Mouse (Mus musculus) embryonic facial prominence, embryonic 13.5 days (tissue): Measurements from ENCODE around the gene Cox18. TPM values are rescaled to one million over a fixed set of nuclear protein-coding genes. Genes with fewer than 3 reads are reported as not detected.
"Not testable (repeated sequence)": the region's sequence is repeated elsewhere in the genome, so short reads cannot be mapped to it uniquely, and the experiment has no call there.

Experiments
- ATAC-seq: fragments of 200-750 bp; cut with Nextera tagmentation; 2 replicates; pipeline ENCODE4 v1.8.0; 2017; ENCODE audit warnings: low read depth; ENCODE audit not compliant: insufficient number of reproducible peaks, insufficient read depth, low FRiP score, low TSS enrichment
- H3K27ac ChIP-seq: fragments of 300-500 bp; sonication (generic); 2 replicates; pipeline ENCODE4 v1.5.1; 2015; ENCODE audit warnings: moderate library complexity, mild to moderate bottlenecking, inconsistent platforms
- H3K27me3 ChIP-seq: fragments of 300-500 bp; sonication (generic); 2 replicates; pipeline ENCODE4 v1.6.1; 2015; ENCODE audit warnings: mild to moderate bottlenecking, inconsistent platforms
- H3K36me3 ChIP-seq: fragments of 300-500 bp; sonication (generic); 2 replicates; pipeline ENCODE4 v1.6.1; 2015; ENCODE audit warnings: mild to moderate bottlenecking, inconsistent platforms
- H3K4me1 ChIP-seq: fragments of 300-500 bp; sonication (generic); 2 replicates; pipeline ENCODE4 v1.6.1; 2015; ENCODE audit warnings: inconsistent platforms
- H3K4me2 ChIP-seq: fragments of 300-500 bp; sonication (generic); 2 replicates; pipeline ENCODE4 v1.6.1; 2015; ENCODE audit warnings: moderate library complexity, mild to moderate bottlenecking, inconsistent platforms
- H3K4me3 ChIP-seq: fragments of 300-500 bp; sonication (generic); 2 replicates; pipeline ENCODE4 v1.5.1; 2015; ENCODE audit warnings: mild to moderate bottlenecking, inconsistent platforms
- H3K9ac ChIP-seq: fragments of 300-500 bp; sonication (generic); 2 replicates; pipeline ENCODE4 v1.6.1; 2015; ENCODE audit warnings: mild to moderate bottlenecking, inconsistent platforms
- H3K9me3 ChIP-seq: fragments of 300-500 bp; sonication (generic); 2 replicates; pipeline ENCODE4 v1.6.1; 2016; ENCODE audit warnings: inconsistent platforms
- WGBS: fragments of 180-500 bp; shearing (Covaris S2); methylation state at CpG from one replicate; pipeline ENCODE4 v1.1.7; 2015; ENCODE audit warnings: mixed read lengths; 5-methylcytosine and 5-hydroxymethylcytosine counted together
- polyA plus RNA-seq: library from polyadenylated mRNA; unstranded; fragments of >200 nt; fragmentation: Nextera tagmentation; extraction: Ambion mirVana; gene quantifications from 2 replicates; pipeline ENCODE4 v1.2.1, GENCODE M21; 2015

Gene Cox18
- 35.5 and 42.9 TPM in 2 replicates for polyA plus RNA-seq

DNA sequence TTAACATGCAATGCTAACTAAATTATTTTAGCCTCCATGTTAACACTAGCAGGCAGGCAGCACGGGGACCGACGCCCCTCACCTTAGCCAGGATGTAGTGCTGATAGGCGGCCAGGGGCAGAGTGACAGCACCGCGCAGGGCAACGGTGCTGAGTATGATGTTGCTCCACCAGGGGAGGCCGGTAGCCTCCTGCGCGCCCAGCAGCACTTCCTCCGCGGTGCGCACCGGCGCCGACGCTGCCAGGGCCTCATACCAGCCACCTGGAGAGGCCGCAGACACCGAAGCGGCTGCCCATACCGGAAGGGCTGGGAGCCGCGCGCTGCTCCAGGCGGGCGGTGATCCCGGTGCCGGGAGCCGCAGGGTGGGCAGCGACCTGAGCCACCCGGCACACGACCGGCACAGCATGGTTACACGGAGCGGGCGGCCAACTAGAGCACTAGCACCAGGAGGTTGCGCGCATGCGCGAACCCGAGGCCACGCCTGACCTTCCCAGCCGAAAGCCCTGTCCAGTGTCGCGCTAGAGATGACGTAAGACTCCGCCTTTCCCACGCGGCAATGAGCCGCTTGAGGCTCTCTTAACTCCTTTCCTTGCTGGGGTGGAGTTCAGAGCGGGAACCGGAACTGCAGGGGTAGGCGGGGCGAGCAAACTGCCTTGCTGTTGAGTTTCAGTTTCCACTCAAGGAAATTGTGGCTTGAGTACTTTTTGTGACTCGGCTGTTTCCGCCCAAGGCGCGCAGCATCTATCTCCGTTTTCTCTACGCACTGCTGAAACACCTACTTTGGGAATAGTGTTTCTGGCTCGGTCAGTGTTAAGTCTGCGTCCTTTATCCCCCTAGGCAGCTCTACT, at the start of gene Cox18:
TSS of gene Cox18 (minus strand) at position 468 of the 848 bp plus-strand sequence.
- Histone ChIP-seq H3K9me3 (no peaks in the 10 kb centered on the region), H3K27ac (peak within 1 kb of the TSS; percentile 91), H3K4me2 (peak within 1 kb of the TSS; percentile 60), H3K9ac (peak within 1 kb of the TSS; percentile 91), H3K36me3 (peaks cover 51% of the 10 kb centered on the region), H3K27me3 (no peaks in the 10 kb centered on the region), H3K4me3 (peak within 1 kb of the TSS; percentile 91), H3K4me1 (peaks cover 8% of the 10 kb centered on the region)
- under 1% methylated on average over 62 of the region's 62 CpGs for WGBS
- peak; percentile 95 for ATAC-seq

DNA sequence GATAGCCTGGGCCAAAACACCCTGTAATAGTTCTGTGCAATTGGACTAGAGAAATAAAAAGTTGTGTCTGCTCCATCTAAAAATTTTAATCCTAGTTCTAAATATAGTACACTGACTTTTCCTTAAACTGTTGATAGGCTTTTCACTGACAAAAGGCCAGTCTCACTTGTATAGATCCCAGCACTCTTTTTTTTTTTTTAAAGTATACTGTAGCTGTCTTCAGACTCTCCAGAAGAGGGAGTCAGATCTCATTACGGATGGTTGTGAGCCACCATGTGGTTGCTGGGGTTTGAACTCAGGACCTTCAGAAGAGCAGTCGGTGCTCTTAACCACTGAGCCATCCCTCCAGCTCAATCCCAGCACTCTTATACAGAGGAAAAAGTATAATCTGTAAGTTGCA, 38.4 kb upstream of the Cox18 start:
- H3K4me1 ChIP-seq, H3K27me3 ChIP-seq, H3K27ac ChIP-seq, H3K9me3 ChIP-seq, H3K4me2 ChIP-seq, H3K4me3 ChIP-seq, ATAC-seq, H3K9ac ChIP-seq: not testable (repeated sequence)
- H3K36me3 ChIP-seq: peaks cover 70% of the 10 kb centered on the region
- WGBS: 83% methylated on average over 2 of the region's 2 CpGs

DNA sequence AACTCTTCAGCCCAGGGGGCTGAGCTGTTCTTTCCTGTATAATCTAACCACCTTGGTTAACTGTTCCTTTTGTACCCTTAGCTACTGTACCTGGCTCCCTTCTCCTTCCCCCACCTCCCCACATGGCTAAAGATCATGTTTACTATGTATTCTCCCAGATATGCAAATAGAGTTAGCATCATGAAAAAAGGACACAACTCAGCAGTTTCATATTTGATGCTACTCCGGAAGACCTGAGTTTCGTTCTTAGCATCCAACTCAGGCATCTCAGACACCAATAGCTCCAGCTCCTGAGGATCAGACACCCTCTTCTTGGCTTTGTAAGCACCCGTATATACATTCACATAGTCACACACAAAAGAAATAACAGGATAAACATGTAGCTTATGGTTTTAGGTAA, 33.2 kb upstream of the Cox18 start:
- 95% methylated on average over 3 of the region's 3 CpGs for WGBS
- Histone ChIP-seq H3K4me1 (no peaks in the 10 kb centered on the region), H3K4me3 (no peak overlapping the region), H3K27me3 (no peaks in the 10 kb centered on the region), H3K9ac (no peak overlapping the region), H3K9me3 (no peaks in the 10 kb centered on the region), H3K4me2 (no peak overlapping the region), H3K27ac (no peak overlapping the region), H3K36me3 (peaks cover 87% of the 10 kb centered on the region)
- ATAC-seq: no peak

DNA sequence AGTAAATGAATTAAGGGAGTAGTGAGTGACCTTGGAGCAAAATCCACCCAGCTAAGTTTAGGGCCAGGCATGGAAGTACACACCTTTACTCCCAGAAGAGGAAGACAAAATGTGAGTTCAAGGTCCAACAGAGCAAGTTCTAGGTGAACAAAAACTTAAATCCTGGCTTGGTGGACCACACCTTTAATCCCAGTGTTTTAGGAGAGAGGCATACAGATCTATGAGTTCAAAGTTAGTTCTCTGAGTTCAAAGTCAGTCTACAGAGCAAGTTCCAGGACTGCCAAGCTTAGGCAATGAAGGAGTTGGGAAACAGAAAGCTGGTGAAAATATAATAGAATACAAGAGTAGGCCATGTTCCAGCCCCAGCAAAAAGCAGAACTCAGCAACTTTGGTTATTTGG, 23.7 kb upstream of the Cox18 start:
- H3K4me3 ChIP-seq: no peak overlapping the region
- H3K4me1 ChIP-seq: no peaks in the 10 kb centered on the region
- H3K36me3 ChIP-seq: peaks cover 83% of the 10 kb centered on the region

DNA sequence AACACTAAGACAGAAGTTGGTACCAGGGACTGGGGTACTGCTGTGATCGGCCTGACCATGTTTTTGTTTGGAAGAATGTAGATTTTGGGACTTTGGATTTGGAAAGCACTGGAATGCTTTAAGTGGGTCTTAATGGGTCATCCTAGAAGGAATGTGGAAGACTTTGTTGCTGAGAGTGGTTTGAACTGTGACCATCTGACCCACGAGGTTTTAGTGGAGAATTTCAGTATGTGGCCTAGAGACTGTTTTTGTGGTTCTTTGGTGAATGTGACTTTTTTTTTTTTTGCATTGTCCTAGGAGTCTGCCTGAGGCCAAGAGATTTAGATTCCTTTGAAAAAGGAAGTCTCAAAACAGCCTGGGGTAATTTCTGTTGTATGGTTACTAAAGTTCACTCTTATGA, 23.2 kb upstream of the Cox18 start:
- H3K4me1 ChIP-seq: no peaks in the 10 kb centered on the region
- no peak overlapping the region for H3K4me2 ChIP-seq
- no peak for ATAC-seq
- no peaks in the 10 kb centered on the region for H3K9me3 ChIP-seq
- peaks cover 82% of the 10 kb centered on the region for H3K36me3 ChIP-seq
- H3K27me3 ChIP-seq: no peaks in the 10 kb centered on the region
- no peak overlapping the region for H3K9ac ChIP-seq
- H3K27ac ChIP-seq: no peak overlapping the region
- 81% methylated on average over 2 of the region's 2 CpGs for WGBS
- no peak overlapping the region for H3K4me3 ChIP-seq

More for the DNA sequence above, 23.7 kb upstream of the Cox18 start:
- Histone ChIP-seq H3K4me2 (no peak overlapping the region), H3K27me3 (no peaks in the 10 kb centered on the region), H3K9me3 (no peaks in the 10 kb centered on the region), H3K27ac (no peak overlapping the region), H3K9ac (no peak overlapping the region)
- no peak for ATAC-seq

DNA sequence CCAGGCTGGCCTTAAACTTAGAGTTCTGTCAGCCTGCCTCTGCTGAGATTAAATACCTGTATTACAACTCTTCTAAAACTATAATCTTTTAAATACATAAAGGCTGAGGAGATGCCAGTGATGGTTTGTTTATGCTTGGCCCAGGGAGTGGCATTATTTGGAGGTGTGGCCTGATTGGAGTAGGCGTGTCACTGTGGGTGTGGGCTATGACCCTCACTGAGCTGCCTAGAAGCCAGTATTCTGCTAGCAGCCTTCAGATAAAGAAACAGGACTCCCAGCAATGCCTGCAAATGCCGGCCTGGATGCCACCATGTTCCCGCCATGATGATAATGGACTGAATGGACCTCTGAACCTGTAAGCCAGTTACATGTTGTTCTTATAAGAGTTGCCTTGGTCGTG, 22.8 kb upstream of the Cox18 start:
- H3K27me3 ChIP-seq: no peaks in the 10 kb centered on the region
- no peak for ATAC-seq
- H3K36me3 ChIP-seq: peaks cover 82% of the 10 kb centered on the region
- 87% methylated on average over 4 of the region's 4 CpGs for WGBS
- H3K9me3 ChIP-seq: no peaks in the 10 kb centered on the region
- no peak overlapping the region for H3K27ac ChIP-seq
- no peak overlapping the region for H3K4me2 ChIP-seq
- H3K9ac ChIP-seq: no peak overlapping the region
- no peaks in the 10 kb centered on the region for H3K4me1 ChIP-seq
- H3K4me3 ChIP-seq: no peak overlapping the region

DNA sequence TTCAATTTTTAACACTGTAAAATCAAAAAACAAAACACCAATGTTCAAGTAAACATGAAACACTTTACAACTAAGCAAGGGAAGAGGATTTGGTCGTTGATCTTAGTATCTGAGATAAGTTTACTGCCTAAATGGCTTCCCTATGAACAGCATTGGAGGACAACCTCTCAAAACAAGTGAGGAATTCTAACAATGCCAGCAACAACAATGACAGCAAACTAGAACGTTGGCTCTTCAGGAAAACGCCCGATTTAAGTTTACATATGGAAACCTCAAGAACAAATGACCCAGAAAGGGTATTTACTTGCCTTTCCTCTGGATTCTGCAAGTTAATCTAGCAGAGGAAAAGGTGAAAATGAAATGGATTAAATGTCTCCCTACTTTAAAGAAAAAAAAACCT, 21.6 kb upstream of the Cox18 start:
- Histone ChIP-seq H3K4me2 (no peak overlapping the region), H3K9me3 (no peaks in the 10 kb centered on the region), H3K36me3 (peaks cover 77% of the 10 kb centered on the region), H3K27me3 (no peaks in the 10 kb centered on the region), H3K9ac (no peak overlapping the region), H3K4me1 (no peaks in the 10 kb centered on the region), H3K4me3 (no peak overlapping the region), H3K27ac (no peak overlapping the region)
- WGBS: 74% methylated on average over 4 of the region's 4 CpGs
- ATAC-seq: no peak

DNA sequence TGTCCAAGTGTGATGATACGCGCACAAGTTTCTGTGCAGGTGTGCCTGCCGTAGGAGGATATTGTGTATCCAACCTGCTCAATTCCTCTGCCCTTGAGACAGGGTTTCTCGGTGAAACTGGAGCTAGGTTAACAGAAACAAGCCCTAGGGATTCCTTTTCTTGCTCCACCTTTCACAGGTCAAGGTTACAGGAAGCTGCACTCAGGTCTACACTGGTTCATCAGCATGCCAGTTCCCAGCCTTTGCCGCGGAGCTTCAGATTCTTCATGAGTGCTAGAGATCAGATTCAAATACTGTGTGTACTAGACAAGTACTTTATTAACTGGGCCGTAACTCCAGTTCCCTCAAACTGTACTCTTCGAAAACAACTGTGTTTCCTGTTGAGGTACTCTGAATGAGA, 11.4 kb upstream of the Cox18 start:
- Histone ChIP-seq H3K27ac (no peak overlapping the region), H3K27me3 (no peaks in the 10 kb centered on the region), H3K4me2 (no peak overlapping the region), H3K36me3 (peaks cover 86% of the 10 kb centered on the region), H3K4me3 (no peak overlapping the region), H3K9ac (no peak overlapping the region), H3K4me1 (no peaks in the 10 kb centered on the region), H3K9me3 (no peaks in the 10 kb centered on the region)
- WGBS: 94% methylated on average over 8 of the region's 8 CpGs
- ATAC-seq: no peak

- peaks cover 88% of the 10 kb centered on the region for H3K36me3 ChIP-seq
- H3K4me1 ChIP-seq: no peaks in the 10 kb centered on the region
- H3K27me3 ChIP-seq: no peaks in the 10 kb centered on the region
- WGBS: 95% methylated on average over 4 of the region's 4 CpGs
- ATAC-seq: no peak
- no peak overlapping the region for H3K4me2 ChIP-seq
- H3K27ac ChIP-seq: no peak overlapping the region
- no peaks in the 10 kb centered on the region for H3K9me3 ChIP-seq
- no peak overlapping the region for H3K9ac ChIP-seq
- H3K4me3 ChIP-seq: no peak overlapping the region
Measured at GRCm38 (mm10) chr5:90233305-90233704, 9.5 kb upstream of the Cox18 start.

- no peak for ATAC-seq
- no peak overlapping the region for H3K4me3 ChIP-seq
- 92% methylated on average over 2 of the region's 2 CpGs for WGBS
Measured at GRCm38 (mm10) chr5:90229760-90230159, 6.0 kb upstream of the Cox18 start.

GRCm38 (mm10) chr5:90226696-90227095, 2.9 kb upstream of the Cox18 start:
- Histone ChIP-seq H3K4me2 (no peak overlapping the region), H3K9me3 (no peaks in the 10 kb centered on the region), H3K4me3 (no peak overlapping the region), H3K36me3 (peaks cover 54% of the 10 kb centered on the region), H3K27me3 (no peaks in the 10 kb centered on the region), H3K9ac (no peak overlapping the region), H3K27ac (no peak overlapping the region), H3K4me1 (peaks cover 8% of the 10 kb centered on the region)
- 97% methylated on average over 3 of the region's 3 CpGs for WGBS
- ATAC-seq: no peak

More at GRCm38 (mm10) chr5:90229760-90230159, 6.0 kb upstream of the Cox18 start:
- Histone ChIP-seq H3K4me1 (no peaks in the 10 kb centered on the region), H3K9me3 (no peaks in the 10 kb centered on the region), H3K4me2 (no peak overlapping the region), H3K27ac (no peak overlapping the region), H3K27me3 (no peaks in the 10 kb centered on the region), H3K36me3 (peaks cover 74% of the 10 kb centered on the region), H3K9ac (no peak overlapping the region)

- no peak for ATAC-seq
- Histone ChIP-seq H3K27ac (no peak overlapping the region), H3K4me2 (peak overlapping the region; percentile 60), H3K9ac (no peak overlapping the region), H3K9me3 (no peaks in the 10 kb centered on the region), H3K36me3 (peaks cover 55% of the 10 kb centered on the region), H3K27me3 (no peaks in the 10 kb centered on the region), H3K4me3 (peak overlapping the region; percentile 91; the same call in 1 of the 2 replicates), H3K4me1 (peaks cover 8% of the 10 kb centered on the region)
- 84% methylated on average over 5 of the region's 5 CpGs for WGBS
Measured at GRCm38 (mm10) chr5:90224730-90225129, 929 bp upstream of the Cox18 start.
